Mouse (Mus musculus) adrenal gland (tissue): ENCODE results near the gene Pelp1.

ENCODE experiments used
- intact Hi-C: fragments of 180-260 bp; cut with DNase I; formaldehyde crosslinking; loops from one replicate; pipeline ENCODE4 v1.15.1; 2025
- microRNA-seq, 2 experiments: library from miRNA; unstranded; fragments of <30 nt; microRNA quantifications; one replicate each; pipeline ENCODE4; 2019

Gene Pelp1

GRCm38 (mm10) chr11:70345061-70345460 is 64.8 kb downstream of the Pelp1 start:
- intact Hi-C loops = no loop called here

Small RNAs within 50 kb of the gene (microRNA-seq; reads per million reads assigned to microRNA genes)
- gene Mir7115 = 0.46 to 1.5 reads per million in 2 experiments
